Mouse (Mus musculus) stomach, postnatal 0 days (tissue): ENCODE data around the gene Eng. TPM values are rescaled to one million over a fixed set of nuclear protein-coding genes. Genes with fewer than 3 reads are reported as not detected.

Experiments
- ATAC-seq: fragments of 200-750 bp; cut with Nextera tagmentation; 2 replicates; pipeline ENCODE4 v1.8.0; 2017; ENCODE audit not compliant: low FRiP score, low TSS enrichment
- DNase-seq: peaks from one replicate; pipeline ENCODE4 v3.0.0-alpha.2; 2016; ENCODE audit warnings: low spot score
- H3K27ac ChIP-seq: fragments of 300-500 bp; sonication (generic); replicated peaks from 2 replicates; pipeline ENCODE4 v1.5.1; 2014; ENCODE audit warnings: mild to moderate bottlenecking, control low read depth
- H3K27me3 ChIP-seq: fragments of 300-500 bp; sonication (generic); 2 replicates; pipeline ENCODE4 v1.6.1; 2014; ENCODE audit warnings: low read length; ENCODE audit not compliant: control insufficient read depth, insufficient read depth
- H3K36me3 ChIP-seq: fragments of 300-500 bp; sonication (generic); 2 replicates; pipeline ENCODE4 v1.6.1; 2014; ENCODE audit warnings: low read length, mixed read lengths; ENCODE audit not compliant: control insufficient read depth, insufficient read depth
- H3K4me1 ChIP-seq: fragments of 300-500 bp; sonication (generic); replicated peaks from 2 replicates; pipeline ENCODE4 v1.6.1; 2014; ENCODE audit warnings: antibody characterized with exemption; ENCODE audit not compliant: control insufficient read depth, insufficient read depth
- H3K4me2 ChIP-seq: fragments of 300-500 bp; sonication (generic); replicated peaks from 2 replicates; pipeline ENCODE4 v1.6.1; 2014; ENCODE audit warnings: low read depth, mild to moderate bottlenecking, control low read depth, moderate library complexity
- H3K4me3 ChIP-seq: fragments of 300-500 bp; sonication (generic); 2 replicates; pipeline ENCODE4 v1.5.1; 2014; ENCODE audit warnings: low read depth, low read length, control low read depth
- H3K9ac ChIP-seq: fragments of 300-500 bp; sonication (generic); 2 replicates; pipeline ENCODE4 v1.6.1; 2014; ENCODE audit warnings: mild to moderate bottlenecking, low read length, control low read depth, mixed read lengths
- H3K9me3 ChIP-seq: fragments of 300-500 bp; sonication (generic); 2 replicates; pipeline ENCODE4 v1.6.1; 2016; ENCODE audit warnings: low read length; ENCODE audit not compliant: control insufficient read depth
- CTCF ChIP-seq: IDR thresholded peaks from 2 replicates; pipeline ENCODE4 v1.5.1; 2016; ENCODE audit warnings: antibody characterized with exemption, low read depth, mild to moderate bottlenecking, moderate library complexity
- EP300 ChIP-seq: optimal IDR thresholded peaks from 2 replicates; pipeline ENCODE3; 2016; ENCODE audit warnings: antibody characterized with exemption
- WGBS: fragments of 180-500 bp; shearing (Covaris S2); extraction: QIAGEN DNeasy Blood & Tissue Kit; methylation state at CpG from one replicate; pipeline ENCODE4 v1.1.7; 2014; 5-methylcytosine and 5-hydroxymethylcytosine counted together
- polyA plus RNA-seq: library from polyadenylated mRNA; unstranded; fragments of >200 nt; fragmentation: Nextera tagmentation; extraction: Ambion mirVana; gene quantifications from 2 replicates; pipeline ENCODE4 v1.2.1, GENCODE M21; 2015

The Eng gene
- polyA plus RNA-seq, 1 experiment from 2014 or later, result 23.0 TPM

DNA sequence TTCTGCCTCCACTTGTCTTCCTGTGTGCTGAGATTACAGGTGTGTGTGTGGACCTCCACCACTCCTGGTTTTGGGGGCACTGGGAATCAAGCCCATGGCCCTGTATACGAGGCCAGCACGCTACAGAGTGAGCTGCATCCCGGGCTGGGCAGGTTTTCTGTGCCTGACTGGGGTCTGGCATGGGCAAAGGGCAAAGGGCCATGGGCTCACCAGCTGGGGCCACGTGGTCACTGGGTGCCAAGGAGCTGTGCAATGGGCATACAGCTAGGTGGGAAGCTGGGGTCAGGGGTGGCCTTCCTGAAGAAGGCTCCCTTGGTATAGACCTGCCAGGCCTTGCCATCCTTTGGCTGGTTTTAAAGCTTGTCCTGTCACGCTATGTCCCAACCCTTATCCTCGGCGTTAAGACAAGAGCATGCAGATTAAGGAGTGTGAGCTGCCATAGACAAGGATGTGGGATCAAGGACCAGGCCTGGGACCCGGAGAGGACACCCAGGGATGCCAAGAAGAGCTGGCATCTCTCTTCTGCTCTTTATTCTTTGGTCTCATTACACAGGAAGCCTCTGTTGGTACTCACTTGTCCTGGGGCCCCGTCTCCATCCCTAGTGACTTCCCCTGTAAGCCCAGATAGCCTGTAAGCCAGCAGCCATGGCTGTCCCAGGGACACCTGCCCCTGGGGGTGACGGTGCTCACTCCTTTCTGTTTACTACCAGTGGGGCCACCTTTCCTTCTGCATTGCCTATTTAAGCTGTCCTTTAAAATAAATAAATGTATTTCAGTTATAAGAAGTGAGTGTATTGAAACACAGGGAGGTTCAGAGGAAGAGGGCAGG is 11.9 kb upstream of the Eng start:
- 82% methylated on average over 10 of the region's 10 CpGs for WGBS
- Histone ChIP-seq H3K9me3 (no peaks in the 10 kb centered on the region), H3K27ac (0 out of 2 replicates have a peak overlapping the region, but pooled peaks have one; percentile 20), H3K4me2 (no peak overlapping the region), H3K4me3 (no peak overlapping the region), H3K36me3 (no peaks in the 10 kb centered on the region), H3K9ac (no peak overlapping the region), H3K4me1 (no peaks in the 10 kb centered on the region), H3K27me3 (no peaks in the 10 kb centered on the region)
- ATAC-seq (no peak), DNase-seq (no peak)
- TF ChIP-seq CTCF, result no peak
- no peak for TF ChIP-seq EP300

DNA sequence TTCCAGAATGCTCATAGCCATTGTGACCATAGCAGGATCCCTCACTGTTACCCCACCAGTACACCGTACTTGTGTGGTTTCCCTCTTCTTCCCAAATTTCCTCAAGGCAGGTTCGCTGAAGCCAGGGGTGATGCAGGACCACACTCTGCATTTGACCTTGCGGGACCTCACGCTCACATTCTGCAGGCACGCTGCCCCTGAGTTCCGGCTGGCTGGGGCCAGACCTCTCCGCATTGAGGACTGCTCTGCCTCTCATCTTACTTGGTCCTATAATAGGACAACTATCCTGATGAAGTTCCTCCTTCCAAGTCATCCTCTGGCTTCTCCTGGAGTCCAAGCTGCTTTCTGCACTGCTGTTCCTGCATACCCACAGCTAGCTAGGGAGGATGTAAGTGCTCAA is 9.8 kb upstream of the Eng start:
- H3K36me3 ChIP-seq, result no peaks in the 10 kb centered on the region
- DNase-seq (no peak), ATAC-seq (no peak)
- H3K27me3 ChIP-seq, result no peaks in the 10 kb centered on the region
- no peak overlapping the region for H3K27ac ChIP-seq
- H3K4me2 ChIP-seq, result no peak overlapping the region
- 77% methylated on average over 7 of the region's 7 CpGs for WGBS
- no peak for TF ChIP-seq CTCF
- TF ChIP-seq EP300, result no peak
- H3K9me3 ChIP-seq, result no peaks in the 10 kb centered on the region
- H3K9ac ChIP-seq, result no peak overlapping the region
- H3K4me1 ChIP-seq, result no peaks in the 10 kb centered on the region
- H3K4me3 ChIP-seq, result no peak overlapping the region

DNA sequence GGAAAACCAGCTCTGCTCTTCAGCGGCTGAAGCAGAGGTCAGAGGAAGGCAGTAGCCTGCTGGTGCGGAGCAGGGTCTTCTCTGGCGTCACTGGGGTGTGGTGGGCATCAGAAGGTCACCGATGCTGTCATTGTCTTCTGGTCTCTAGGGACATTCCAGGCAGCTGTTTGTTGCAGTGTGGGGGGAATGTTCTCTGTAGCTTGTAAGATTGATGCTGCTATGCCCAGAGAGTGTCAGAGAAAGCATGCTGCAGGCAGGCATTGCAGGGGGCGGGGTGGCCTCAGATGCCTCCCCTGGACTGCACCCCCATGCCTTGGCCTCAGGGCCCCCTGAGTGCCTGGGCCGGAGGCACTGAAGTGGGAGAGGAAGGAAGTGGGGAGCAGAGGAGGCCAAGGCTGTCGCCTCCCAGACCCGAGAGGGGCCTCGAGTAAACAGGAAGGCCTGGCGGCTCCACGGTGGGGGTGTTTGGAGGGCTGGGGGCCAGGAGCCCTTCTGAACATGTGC is 8.6 kb upstream of the Eng start:
- H3K9me3 ChIP-seq, result no peaks in the 10 kb centered on the region
- ATAC-seq (peak; percentile 55; the same call in 1 of the 2 replicates), DNase-seq (no peak)
- H3K4me3 ChIP-seq, result no peak overlapping the region
- peak overlapping the region; percentile 53; the same call in 1 of the 2 replicates for H3K27ac ChIP-seq
- peak overlapping the region; percentile 43; the same call in 1 of the 2 replicates for H3K9ac ChIP-seq
- H3K27me3 ChIP-seq, result no peaks in the 10 kb centered on the region
- WGBS, result 30% methylated on average over 11 of the region's 11 CpGs
- H3K4me1 ChIP-seq, result no peaks in the 10 kb centered on the region
- H3K4me2 ChIP-seq, result no peak overlapping the region
- H3K36me3 ChIP-seq, result no peaks in the 10 kb centered on the region
- TF ChIP-seq EP300, result no peak
- no peak for TF ChIP-seq CTCF

DNA sequence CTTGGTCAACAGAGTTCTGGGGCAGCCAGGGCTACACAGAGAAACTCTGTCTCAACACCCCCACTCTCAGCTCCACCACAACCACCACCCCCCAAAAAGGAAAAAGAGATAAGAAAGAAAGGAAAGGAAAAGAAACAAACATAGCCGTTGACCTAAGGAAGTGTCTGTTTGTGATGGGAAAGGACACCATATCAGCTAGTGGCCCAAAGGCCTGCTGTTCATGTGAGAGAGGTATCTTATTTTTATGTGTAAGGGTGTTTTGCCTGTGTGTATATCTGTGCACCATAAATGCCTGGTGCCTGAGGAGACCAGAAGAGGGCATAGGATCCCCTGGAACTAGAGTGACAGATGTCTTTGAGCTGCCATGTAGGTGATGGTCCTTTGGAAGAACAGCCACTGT is 6.8 kb upstream of the Eng start:
- Histone ChIP-seq H3K4me3 (no peak overlapping the region), H3K36me3 (no peaks in the 10 kb centered on the region), H3K27ac (no peak overlapping the region), H3K9me3 (no peaks in the 10 kb centered on the region), H3K4me2 (no peak overlapping the region), H3K9ac (no peak overlapping the region), H3K4me1 (no peaks in the 10 kb centered on the region), H3K27me3 (no peaks in the 10 kb centered on the region)
- 61% methylated on average over 1 of the region's 1 CpGs for WGBS
- no peak for ATAC-seq
- no peak for TF ChIP-seq CTCF
- DNase-seq, result no peak

DNA sequence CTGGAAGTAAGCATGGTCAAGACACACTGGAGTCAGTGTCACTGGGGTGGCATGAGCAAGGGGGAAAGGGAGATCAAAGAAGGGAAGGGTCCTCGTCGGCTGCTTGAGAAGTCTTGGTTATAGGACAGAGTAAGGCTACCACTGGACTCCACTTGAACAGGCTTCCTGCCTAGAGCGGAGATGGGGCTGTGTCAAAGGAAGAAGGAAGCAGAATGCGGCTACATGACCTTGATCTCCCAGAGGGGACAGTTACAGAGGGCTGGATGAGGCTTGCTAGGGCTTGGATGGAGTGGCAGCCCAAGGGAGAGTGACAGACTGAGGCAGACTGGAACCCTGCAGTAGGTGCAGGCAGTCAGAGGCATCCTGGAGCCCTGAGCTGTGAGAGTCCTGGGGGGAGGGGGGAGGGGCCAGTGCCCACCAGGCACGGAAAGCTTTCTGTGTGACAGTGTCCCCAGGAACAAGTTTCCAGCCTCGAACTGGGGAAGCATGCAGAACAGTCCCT is 5.8 kb upstream of the Eng start:
- H3K4me1 ChIP-seq, result no peaks in the 10 kb centered on the region
- no peak overlapping the region for H3K4me2 ChIP-seq
- H3K27me3 ChIP-seq, result no peaks in the 10 kb centered on the region
- H3K9me3 ChIP-seq, result no peaks in the 10 kb centered on the region
- no peak for ATAC-seq
- no peak for DNase-seq
- WGBS, result 67% methylated on average over 6 of the region's 6 CpGs
- H3K27ac ChIP-seq, result no peak overlapping the region; the same call in 1 of the 2 replicates
- no peak overlapping the region for H3K4me3 ChIP-seq
- H3K9ac ChIP-seq, result no peak overlapping the region
- H3K36me3 ChIP-seq, result no peaks in the 10 kb centered on the region
- TF ChIP-seq EP300 (no peak), CTCF (no peak)

DNA sequence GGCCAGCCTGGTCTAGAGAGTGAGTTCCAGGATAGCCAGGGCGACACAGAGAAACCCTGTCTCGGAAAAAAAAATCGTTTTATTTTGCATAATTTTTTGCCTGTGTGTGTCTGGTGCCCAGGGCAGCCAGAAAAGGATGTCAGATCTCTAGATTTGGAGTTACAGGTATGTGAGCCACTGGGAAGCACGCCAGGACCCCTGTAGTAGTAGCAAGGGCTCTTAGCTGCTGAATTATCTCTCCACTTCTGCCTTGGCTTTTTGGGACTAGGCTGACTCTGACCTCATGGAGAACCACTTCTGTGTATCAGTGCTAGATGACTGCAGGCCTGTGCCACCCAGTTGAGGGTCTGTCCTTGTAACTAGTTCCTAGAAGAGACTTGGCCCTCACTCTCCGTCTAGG is 4.6 kb upstream of the Eng start:
- DNase-seq, result no peak
- Histone ChIP-seq H3K27me3 (no peaks in the 10 kb centered on the region), H3K36me3 (no peaks in the 10 kb centered on the region), H3K27ac (no peak overlapping the region), H3K4me1 (no peaks in the 10 kb centered on the region), H3K4me3 (no peak overlapping the region), H3K9me3 (no peaks in the 10 kb centered on the region), H3K9ac (no peak overlapping the region), H3K4me2 (no peak overlapping the region)
- whole genome bisulfite sequencing, result 78% methylated on average over 5 of the region's 5 CpGs
- no peak for TF ChIP-seq CTCF
- TF ChIP-seq EP300, result no peak
- no peak for ATAC-seq
